In the genomic region with DNA sequence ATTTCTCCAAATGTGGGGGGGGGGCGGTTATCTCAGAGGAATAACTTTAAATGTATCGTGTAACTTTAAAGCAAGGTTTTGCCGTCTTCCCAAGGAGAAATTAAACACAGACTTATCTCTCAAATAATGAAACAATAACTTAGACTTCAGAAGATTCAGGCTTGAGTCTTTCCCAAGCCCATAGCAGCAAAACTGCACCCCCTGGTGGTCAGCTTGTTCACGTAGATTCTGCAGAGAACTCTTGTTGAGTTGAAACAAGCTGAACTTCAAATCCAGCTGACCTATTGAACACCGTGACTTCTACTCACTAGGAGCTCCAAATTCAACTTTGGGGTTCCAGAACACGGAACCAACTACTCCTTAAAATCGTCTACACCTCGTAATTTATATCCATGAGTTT, we compare ENCODE assay signal across 8 mouse cellular contexts. TPM values are rescaled to one million over a fixed set of nuclear protein-coding genes. Genes with fewer than 3 reads are reported as not detected.
A peak's percentile ranks its signal among the peaks of the same experiment; 100 is the strongest.
DNase-seq lines count a peak whose midpoint lies in the region; ATAC-seq and TF ChIP-seq lines count a peak whose summit lies in the region.

No protein-coding gene starts in this region.

- H3K9ac ChIP-seq in kidney, embryonic 15.5 days, result no peak overlapping the region
- H3K9ac ChIP-seq in liver, postnatal 0 days (replicated peaks), result no peak overlapping the region

- H3K4me2 ChIP-seq in kidney, embryonic 15.5 days, result no peak overlapping the region
- H3K4me2 ChIP-seq in liver, postnatal 0 days (ENCODE audit: low read depth, low read length), result no peak overlapping the region

- WGBS in kidney, embryonic 15.5 days, result 26% methylated on average over 8 of the region's 8 CpGs
- WGBS in liver, postnatal 0 days (ENCODE audit: insufficient replicate concordance), result 25% methylated on average over 8 of the region's 8 CpGs

- H3K27ac ChIP-seq in kidney, embryonic 15.5 days, result no peak overlapping the region
- H3K27ac ChIP-seq in liver, postnatal 0 days (ENCODE audit: low read depth), result no peak overlapping the region

- no peak for TF ChIP-seq EP300 in liver, postnatal 0 days (IDR thresholded peaks at IDR 0.05; ENCODE audit: low read depth)

- peak; percentile 39 for DNase-seq in kidney, adult 11 months
- DNase-seq in c-Kit-positive CD71-negative TER-119-negative erythroid progenitor cells, embryonic 14.5 days (ENCODE audit: low read depth), result peak; percentile 58
- DNase-seq in frontal cortex, postnatal 10 days (ENCODE audit: low spot score in 2 of 2), result peak; percentile 45 to 82
- DNase-seq in kidney, postnatal 14 days, result peak; percentile 86
- peak; percentile 78 for DNase-seq in liver, postnatal 0 days
- DNase-seq in right cerebral cortex, adult 2 months (ENCODE audit: low spot score in 2 of 2), result peak; percentile 91 to 92
- peak; percentile 53 for DNase-seq in urinary bladder, postnatal 10 days (ENCODE audit: low spot score)

- no peak for ATAC-seq in kidney, embryonic 15.5 days (replicated peaks; ENCODE audit: low FRiP score)
- no peak for ATAC-seq in liver, postnatal 0 days

- peaks cover 25% of the 10 kb centered on the region for H3K4me1 ChIP-seq in kidney, embryonic 15.5 days
- peaks cover 8% of the 10 kb centered on the region for H3K4me1 ChIP-seq in liver, postnatal 0 days (ENCODE audit: insufficient read depth)

- no peak overlapping the region for H3K4me3 ChIP-seq in kidney, embryonic 15.5 days (replicated peaks)
- H3K4me3 ChIP-seq in liver, postnatal 0 days (ENCODE audit: low read depth, low read length), result no peak overlapping the region

- H3K36me3 ChIP-seq in kidney, embryonic 15.5 days, result no peaks in the 10 kb centered on the region
- no peaks in the 10 kb centered on the region for H3K36me3 ChIP-seq in liver, postnatal 0 days (replicated peaks; ENCODE audit: insufficient read depth, low read length)

- H3K27me3 ChIP-seq in kidney, embryonic 15.5 days, result peaks cover 20% of the 10 kb centered on the region
- H3K27me3 ChIP-seq in liver, postnatal 0 days (ENCODE audit: insufficient read depth, low read length), result peaks cover 39% of the 10 kb centered on the region

- H3K9me3 ChIP-seq in kidney, embryonic 15.5 days (replicated peaks), result no peaks in the 10 kb centered on the region
- H3K9me3 ChIP-seq in liver, postnatal 0 days (ENCODE audit: low read length), result no peaks in the 10 kb centered on the region

- peak; percentile 76 for TF ChIP-seq CTCF in liver, postnatal 0 days (IDR thresholded peaks at IDR 0.05; ENCODE audit: low read depth)

RNA-seq across cellular contexts. Expression of a gene that starts 1.4 kb away (rescaled TPM):
- polyA plus RNA-seq in kidney, embryonic 15.5 days (2015; fragmentation: Nextera tagmentation; extraction: Ambion mirVana), result 1.8 and 2.1 TPM in 2 replicates
- polyA plus RNA-seq in liver, postnatal 0 days (2015; fragmentation: Nextera tagmentation; extraction: Ambion mirVana), result 0.06 and 0.08 TPM in 2 replicates

Comparison
In these comparisons a context has a peak if more than half of its experiments do, and no peak if none do; other contexts are left out.
1. DNase-seq: peak in every context shown above with its lines; median percentile 92 in right cerebral cortex, adult 2 months; 86 in kidney, postnatal 14 days; 78 in liver, postnatal 0 days; 64 in frontal cortex, postnatal 10 days; 58 in c-Kit-positive CD71-negative TER-119-negative erythroid progenitor cells, embryonic 14.5 days; 53 in urinary bladder, postnatal 10 days; 39 in kidney, adult 11 months.